Mouse (Mus musculus): Measurements from ENCODE around the gene Hint2.
A peak's percentile ranks its signal among the peaks of the same experiment; 100 is the strongest.

Gene Hint2

DNA sequence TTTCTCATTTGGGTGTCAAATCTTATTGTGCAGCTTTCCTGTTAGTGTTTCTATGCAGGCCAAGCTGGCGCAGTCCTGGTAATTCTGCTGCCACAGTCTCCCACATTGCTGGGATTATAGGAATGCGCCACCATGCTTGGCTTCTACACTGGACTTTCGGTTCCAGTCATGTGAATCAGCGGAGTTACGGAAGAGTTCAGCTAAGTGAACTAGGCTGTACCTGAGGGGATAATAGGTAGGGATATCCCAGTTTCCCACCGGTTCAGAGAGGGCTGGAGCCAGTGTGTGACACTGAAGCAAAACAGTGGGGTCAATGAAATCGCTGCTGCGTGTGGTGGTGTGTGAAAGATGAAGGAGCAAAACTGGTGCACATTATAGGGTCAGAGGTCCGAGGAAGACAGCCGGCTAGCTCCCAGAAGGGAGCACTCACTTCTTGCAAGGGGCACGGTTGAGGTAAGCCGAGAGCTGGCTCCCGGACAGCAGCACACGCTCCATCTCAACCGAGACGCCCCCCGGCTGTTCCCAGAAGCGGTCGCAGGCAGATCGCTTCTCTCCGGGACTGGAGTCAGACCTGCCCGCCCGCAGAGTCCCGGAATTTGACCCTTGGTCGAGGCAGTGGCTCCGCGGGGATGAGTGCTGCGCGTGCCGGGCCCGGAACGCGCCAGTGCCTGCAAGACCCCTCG, 469 bp downstream of the Hint2 start:
- no peak for DNase-seq (ENCODE audit: low read depth, low spot score)

- no peak for DNase-seq (ENCODE audit: low read depth, low spot score)
Measured at GRCm38 (mm10) chr4:43653161-43654015, 2.9 kb downstream of the Hint2 start, which contains the start of gene Spag8. Spag8 (minus strand) TSS chr4:43653594.

- no peak for DNase-seq (ENCODE audit: low read depth, low spot score)
Measured at GRCm38 (mm10) chr4:43652726-43653125, 3.5 kb downstream of the Hint2 start.

DNA sequence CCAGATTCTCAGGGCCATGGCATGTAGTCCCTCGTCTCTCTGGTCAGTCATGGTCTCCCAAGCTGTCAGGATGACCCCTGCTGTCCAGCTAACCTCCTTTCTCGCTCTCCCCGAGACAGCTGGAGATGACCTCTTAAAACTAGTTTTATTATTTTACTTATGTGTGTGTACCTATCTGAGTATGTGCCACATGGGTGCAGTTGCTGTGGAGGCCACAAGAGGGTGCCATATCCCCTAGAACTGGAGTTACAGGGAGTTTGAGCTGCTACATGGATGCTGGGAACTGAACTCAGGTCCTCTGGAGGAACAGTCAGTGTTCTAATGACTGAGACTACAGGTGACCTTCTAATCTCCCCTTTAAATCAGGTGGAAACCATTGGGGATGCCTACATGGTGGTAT, 6.5 kb downstream of the Hint2 start:
- DNase-seq (ENCODE audit: low read depth, low spot score), result no peak

- DNase-seq (ENCODE audit: low read depth, low spot score), result no peak
Measured at GRCm38 (mm10) chr4:43640491-43640890, 15.8 kb downstream of the Hint2 start.

DNA sequence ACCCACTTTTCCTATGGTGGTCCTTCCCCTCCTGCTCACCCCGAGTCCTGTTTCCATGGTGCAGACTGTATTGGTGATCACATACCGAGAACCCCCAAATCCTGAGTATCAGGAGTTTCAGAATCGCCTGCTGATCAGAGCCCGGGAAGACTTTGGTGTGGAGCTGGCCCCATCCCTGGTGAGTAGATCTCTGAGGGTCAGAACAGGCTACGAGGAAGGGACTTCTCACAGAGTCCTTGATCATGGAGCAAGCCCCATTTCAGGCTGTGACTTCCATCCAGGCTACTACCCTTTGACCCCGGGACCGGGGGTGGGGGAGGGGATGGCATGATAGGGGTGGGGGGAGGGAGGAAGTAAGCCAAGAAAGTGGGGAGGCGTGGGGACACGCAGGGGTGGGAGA, 16.2 kb downstream of the Hint2 start:
- DNase-seq (ENCODE audit: low read depth, low spot score), result no peak

DNA sequence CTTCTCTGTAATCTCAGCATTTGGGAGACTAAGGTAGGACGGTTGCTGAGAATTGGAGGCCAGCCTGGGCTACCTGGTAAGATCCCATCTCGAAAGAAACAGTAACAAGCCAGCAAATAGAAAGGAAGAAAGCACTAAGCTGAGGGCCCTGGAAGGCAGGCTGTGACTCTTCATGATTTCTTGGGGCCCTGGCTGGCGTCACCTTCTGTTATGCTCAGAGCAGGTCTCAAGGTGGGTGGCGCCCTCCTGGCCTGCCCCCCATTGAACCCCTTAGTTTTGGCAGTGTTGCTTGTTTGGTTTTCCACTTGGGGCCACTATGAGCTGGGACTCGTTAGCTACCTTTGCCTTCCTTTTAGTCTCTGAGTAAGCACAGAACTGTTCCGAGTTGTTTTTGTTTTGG, 19.5 kb downstream of the Hint2 start:
- DNase-seq (ENCODE audit: low read depth, low spot score), result no peak

DNA sequence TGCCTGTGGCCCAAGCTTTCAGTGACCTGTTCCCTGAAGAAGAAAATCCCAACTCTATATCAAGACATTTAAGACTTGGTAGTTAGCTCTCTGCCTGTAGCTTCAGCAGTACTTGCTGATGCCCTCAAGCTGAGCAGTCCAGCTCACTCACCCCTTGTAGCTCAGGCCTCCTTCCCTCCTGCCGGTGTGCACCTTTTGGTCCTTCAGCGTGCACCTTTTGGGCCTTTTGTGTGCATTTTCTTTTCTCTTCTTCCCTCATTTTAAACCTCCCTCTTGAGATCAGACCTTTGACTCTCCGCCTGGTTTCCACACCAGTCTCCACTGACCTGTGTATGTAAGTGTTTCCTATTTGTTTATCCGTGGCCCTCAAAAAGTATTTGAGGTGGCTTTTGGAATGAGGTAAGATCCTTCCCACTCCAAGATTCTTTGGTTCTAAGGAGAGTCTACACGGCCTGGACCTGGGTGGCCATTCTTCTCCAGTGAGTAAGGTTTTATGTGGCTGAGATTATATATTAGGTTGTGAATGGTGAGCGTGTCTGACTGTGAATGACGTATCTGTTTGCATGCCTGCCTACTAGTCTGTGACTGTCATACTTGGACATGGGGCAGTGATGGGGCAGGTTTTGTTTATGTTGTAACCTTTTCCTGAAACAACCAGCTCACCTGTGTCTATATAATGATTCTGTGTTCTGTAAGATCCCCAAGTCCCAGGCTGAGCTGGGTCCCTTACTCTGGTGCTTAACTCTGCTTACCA, 21.5 kb downstream of the Hint2 start:
- no peak for DNase-seq (ENCODE audit: low read depth, low spot score)

GRCm38 (mm10) chr4:43633736-43634135, 22.5 kb downstream of the Hint2 start:
- no peak for DNase-seq (ENCODE audit: low read depth, low spot score)

DNA sequence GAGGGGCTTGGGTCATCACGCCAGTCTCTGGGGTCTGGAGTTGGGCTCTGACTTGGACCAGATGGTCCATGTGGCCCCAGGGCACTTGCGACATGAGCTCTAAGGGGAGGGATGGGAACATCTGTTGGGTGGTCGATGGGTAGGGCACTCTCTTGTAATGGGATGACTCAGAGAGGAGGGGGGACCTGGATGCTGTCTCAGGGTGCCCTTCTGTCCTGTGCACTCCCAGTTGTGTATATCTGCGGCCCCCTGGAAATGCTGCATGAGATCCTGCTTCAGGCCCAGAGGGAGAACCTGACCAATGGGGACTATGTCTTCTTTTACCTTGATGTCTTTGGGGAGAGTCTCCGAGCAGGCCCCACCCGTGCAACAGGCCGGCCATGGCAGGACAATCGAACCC, 23.0 kb downstream of the Hint2 start:
- DNase-seq (ENCODE audit: low read depth, low spot score), result no peak

DNA sequence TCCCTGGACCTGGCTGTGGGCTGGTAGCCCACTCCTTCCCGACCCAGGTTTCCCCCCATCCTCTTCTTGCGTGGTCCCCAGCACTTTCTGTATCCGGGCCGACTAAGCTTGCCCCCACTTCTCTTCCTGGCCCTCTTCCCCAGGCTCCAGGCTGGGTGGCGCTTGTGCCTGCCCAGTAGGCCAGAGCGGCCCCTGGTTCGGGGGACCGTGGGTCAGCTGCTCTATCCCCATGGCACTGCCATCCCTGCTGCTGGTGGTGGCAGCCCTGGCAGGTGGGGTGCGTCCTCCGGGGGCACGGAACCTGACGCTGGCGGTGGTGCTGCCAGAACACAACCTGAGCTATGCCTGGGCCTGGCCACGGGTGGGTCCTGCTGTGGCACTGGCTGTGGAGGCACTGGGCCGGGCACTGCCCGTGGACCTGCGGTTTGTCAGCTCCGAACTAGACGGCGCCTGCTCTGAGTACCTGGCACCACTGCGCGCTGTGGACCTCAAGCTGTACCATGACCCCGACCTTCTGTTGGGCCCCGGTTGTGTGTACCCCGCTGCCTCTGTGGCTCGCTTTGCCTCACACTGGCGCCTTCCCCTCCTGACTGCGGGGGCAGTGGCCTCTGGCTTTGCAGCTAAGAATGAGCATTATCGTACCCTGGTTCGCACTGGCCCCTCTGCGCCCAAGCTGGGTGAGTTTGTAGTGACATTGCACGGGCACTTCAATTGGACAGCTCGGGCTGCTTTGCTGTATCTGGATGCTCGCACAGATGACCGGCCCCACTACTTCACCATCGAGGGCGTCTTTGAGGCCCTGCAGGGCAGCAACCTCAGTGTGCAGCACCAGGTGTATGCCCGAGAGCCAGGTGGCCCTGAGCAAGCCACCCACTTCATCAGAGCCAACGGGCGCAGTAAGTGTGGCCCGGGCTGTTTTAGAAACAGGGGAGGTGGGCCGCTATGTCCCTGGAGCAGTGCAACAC, 24.0 kb downstream of the Hint2 start:
- no peak for DNase-seq (ENCODE audit: low read depth, low spot score)

DNA sequence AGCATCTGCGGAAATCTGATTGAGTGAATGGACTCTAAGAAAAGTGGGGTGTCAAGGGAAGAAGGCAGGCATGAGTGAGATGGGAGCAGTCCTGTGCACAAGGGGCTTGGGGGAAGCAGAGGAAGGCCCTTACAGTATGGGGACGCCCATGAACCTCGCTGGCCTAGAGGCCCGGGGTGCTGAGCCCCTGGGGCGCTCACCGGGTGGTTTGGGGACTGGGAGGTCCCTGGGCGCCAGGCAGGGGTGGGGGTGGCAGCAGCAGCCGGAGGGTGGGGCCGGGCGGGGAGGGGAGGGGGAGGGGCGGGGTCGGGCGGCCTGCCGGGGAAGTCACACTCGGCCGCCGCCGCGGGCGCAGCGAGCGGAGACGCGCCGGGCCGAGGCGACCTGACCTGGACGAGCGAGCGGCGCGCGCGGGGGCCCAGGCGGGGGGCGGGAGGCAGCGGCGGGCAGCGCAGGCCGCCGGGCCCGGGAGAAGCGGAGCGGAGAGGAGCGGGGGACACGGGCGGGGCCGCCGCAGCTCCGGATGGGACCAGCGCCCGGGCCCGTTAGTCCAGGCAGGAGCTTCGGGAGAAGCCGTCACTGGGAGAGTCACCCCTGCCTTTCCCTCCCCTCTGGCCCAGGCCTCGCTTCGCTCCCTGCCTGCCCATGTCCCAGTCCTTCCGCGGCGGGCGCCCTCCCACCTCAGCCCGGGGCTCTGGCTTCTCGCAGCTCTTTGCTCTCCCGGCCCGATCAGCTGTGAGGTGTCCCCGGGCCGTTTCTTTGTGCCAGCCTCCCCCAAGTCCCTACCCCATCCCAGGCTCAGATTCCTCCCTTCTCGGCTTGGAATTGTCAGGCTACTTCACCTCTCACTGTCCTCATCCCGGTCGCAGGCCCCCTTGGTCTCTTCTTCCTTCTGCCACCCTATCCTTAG, 25.0 kb downstream of the Hint2 start, which contains the start of gene Npr2:
Gene Npr2 (plus strand): TSS at position 890 of the 910 bp plus-strand sequence.
- DNase-seq (ENCODE audit: low read depth, low spot score), result no peak

DNA sequence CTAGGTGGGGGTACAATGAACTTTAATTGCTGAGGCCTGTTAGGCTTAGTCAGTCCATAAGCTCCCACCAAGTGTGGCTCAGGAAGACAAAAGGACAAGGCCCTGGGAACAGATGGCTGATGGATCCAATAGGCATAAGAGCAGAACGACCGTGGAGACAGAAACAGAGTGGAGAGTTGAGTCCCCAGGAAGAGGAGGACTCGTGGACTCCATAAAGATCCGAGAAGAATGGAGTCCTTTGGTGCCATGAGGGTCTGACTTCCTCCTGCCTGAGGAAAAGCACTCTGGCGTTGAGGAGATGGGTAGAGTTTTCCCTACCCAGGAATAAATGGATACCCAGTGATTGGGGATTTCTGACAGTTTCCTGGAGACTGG, 25.6 kb downstream of the Hint2 start:
- no peak for DNase-seq (ENCODE audit: low read depth, low spot score)

GRCm38 (mm10) chr4:43630030-43630581, 26.2 kb downstream of the Hint2 start:
- peak; percentile 52 for DNase-seq (ENCODE audit: low read depth, low spot score)

DNA sequence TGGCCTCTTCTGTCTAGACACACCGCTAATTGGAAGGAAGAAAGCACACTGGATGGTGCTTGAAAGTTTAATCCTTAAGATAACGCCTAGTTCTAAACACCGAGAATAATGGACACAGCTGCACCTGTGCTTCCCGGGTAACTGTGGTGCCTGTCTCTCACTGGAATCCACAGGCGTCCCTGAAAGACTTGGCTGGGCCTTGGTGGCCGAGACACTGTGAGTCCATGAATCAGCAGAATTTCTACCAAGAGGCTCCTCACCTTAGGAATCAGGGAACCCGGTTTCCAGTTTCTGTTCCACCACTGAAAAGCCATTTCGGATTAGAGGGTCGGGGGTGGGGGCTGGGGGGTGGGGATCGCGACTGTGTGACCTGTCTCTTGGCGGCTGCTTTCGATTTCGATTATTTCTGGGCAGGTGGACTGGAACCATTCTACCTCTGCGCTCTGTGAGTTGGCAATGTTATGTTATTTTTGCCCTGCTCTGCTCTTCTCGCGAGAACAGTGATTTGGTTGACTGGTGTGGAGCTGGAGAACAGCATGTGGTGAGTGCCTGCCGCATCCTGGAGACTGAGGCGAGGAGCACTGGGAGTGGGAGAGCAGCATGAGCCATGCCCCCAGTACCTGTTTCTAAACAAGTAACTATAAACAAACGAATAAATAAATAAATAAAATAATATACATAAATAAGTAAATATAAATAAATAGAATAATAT, 27.0 kb downstream of the Hint2 start:
- no peak for DNase-seq (ENCODE audit: low read depth, low spot score)

- no peak for DNase-seq (ENCODE audit: low read depth, low spot score)
Measured at GRCm38 (mm10) chr4:43620146-43620778, 36.0 kb downstream of the Hint2 start.

DNA sequence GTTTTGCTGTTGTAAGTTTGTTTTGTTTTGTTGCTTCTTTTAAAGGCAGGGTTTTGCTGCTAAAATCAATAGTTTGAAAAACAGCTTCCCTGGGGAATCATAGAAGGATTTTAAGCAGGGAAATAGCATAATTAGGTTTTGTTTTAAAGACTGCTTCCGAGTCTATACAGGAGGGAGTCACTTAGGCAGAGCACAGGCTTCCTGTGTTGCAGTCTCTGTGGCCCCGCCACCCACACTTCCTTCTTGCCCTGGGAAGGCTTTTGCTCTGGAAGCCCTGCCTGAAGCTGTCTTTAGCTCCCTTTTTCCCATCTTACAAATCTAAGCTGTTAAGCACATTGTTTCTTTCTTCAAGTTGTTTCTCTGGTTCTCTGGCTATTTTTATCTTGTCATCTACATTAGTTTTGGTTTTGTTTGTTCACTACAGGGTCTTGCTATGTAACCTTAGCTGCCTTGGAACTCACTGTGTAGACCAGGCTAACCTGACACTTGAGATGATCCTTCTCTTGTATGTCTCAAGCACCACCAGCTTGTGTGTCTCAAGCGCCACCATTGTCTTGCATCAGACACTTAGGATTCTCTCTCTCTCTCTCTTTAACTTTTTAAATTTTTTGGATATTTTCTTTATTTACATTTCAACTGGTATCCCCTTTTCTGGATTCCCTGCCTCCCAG, 43.1 kb downstream of the Hint2 start:
- DNase-seq (ENCODE audit: low read depth, low spot score), result no peak

- no peak for DNase-seq (ENCODE audit: low read depth, low spot score)
Measured at GRCm38 (mm10) chr4:43612534-43612933, 43.7 kb downstream of the Hint2 start.

Measured in WW6 (cell line).